Mouse (Mus musculus) frontal cortex, postnatal 36 days (tissue): ENCODE measurements around the gene Abcc4.

Experiments used
- DNase-seq, 2 experiments: peaks; one replicate each; pipeline ENCODE4 v3.0.0; 2022; ENCODE audit warnings: low spot score in 2 of 2

The Abcc4 gene

GRCm38 (mm10) chr14:118712889-118713288, 6.9 kb upstream of the Abcc4 start:
- DNase-seq: no peak

DNA sequence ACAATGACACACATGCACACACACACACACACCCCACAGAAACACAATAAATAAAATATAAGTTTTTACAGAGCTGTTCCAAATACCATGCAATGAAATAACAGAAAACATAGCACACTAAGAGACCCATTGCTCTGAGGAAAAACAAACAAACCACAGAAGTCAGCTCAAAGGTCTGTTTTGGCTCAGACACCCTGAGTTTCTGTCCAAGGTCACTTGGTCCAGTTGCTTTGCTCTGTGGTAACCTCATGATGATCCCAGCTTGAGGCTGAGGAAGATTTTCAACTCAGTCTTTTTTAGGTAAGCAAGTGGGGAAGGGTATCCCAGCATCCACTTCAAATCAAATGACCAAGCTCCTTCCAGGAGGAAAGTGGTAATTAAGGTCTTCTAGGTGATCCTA, 4.9 kb upstream of the Abcc4 start:
- no peak for DNase-seq

- peak; percentile 91 to 94 for DNase-seq
Measured at GRCm38 (mm10) chr14:118709736-118710135, 3.7 kb upstream of the Abcc4 start.

GRCm38 (mm10) chr14:118708126-118708525, 2.1 kb upstream of the Abcc4 start:
- DNase-seq: no peak

- DNase-seq: no peak
Measured at GRCm38 (mm10) chr14:118706962-118707361, 943 bp upstream of the Abcc4 start.

- DNase-seq: no peak
Measured at GRCm38 (mm10) chr14:118705465-118705807, 583 bp downstream of the Abcc4 start.

- DNase-seq: no peak
Measured at GRCm38 (mm10) chr14:118703363-118703762, 2.7 kb downstream of the Abcc4 start.

DNA sequence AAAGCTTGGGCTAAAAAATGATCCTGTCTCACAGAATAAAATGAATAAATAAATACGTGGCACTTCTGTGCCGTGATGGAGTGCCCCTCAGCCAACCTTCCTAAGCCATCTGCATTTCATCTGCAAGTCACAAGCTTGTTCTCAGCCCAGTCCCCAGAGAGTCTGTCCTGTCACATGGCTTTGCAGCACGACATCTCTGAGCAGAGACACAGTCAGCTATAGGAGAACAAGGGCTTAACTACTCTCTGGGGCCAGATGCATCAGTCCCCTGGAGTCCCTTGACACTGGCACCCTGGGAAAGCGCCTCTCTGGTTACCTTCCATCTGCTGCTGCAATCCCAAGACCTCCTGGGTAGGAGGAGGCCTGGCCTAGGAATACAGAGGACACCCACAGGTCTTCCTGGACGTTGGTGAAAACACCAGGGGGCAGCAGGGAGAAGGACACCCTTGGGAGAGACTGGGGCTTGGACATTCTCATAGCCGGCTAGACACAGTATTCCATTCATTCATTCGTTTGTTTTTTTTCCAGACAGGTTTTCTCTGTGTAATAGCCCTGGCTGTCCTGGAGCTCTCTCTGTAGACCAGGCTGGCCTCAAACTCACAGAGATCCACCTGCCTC, 3.9 kb downstream of the Abcc4 start:
- DNase-seq: no peak

- DNase-seq: no peak
Measured at GRCm38 (mm10) chr14:118700576-118700975, 5.4 kb downstream of the Abcc4 start.

GRCm38 (mm10) chr14:118699963-118700362, 6.1 kb downstream of the Abcc4 start:
- no peak for DNase-seq

- DNase-seq: no peak
Measured at GRCm38 (mm10) chr14:118699508-118699907, 6.5 kb downstream of the Abcc4 start.

- no peak for DNase-seq
Measured at GRCm38 (mm10) chr14:118696556-118697289, 9.3 kb downstream of the Abcc4 start.

- DNase-seq: no peak
Measured at GRCm38 (mm10) chr14:118695866-118696265, 10.2 kb downstream of the Abcc4 start.

DNA sequence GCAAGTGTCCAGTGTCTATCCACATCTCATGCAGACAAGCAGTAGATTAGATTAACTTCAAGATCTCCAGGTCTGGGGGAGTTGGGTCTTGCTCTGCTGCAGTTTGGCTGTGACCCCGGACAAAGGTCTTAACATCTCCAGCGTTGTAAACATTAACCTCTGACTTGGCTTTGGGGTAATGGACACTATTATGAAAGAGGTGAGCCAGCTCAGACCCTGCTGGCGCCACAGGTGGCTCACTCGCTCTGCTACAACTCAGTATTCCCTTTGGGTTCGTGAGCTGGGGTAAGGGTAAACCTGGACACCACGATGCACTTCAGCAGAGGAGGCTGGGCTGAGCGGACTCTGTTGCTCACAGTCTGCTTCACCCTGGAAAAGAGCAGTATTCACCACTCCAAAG, 11.7 kb downstream of the Abcc4 start:
- no peak for DNase-seq

DNA sequence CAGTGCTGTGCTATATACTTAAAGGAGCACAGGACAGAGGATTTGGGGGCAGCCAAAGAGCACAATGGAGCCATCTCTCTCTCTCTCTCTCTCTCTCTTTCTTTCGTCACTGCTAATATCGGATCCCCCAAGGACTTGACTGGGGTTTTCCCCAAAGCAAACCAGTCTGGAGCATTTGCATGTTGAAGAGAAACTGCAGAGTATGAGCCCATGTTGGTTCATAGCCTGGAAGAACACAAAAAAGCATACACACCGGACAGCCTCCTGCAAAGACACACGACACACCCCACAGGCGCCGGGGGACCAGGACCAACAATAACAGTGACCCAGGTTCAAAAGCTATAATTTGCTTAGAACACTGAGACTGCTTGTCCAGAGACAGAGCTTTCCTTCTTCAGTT, 14.1 kb downstream of the Abcc4 start:
- DNase-seq: no peak

GRCm38 (mm10) chr14:118691404-118691803, 14.6 kb downstream of the Abcc4 start:
- no peak for DNase-seq

DNA sequence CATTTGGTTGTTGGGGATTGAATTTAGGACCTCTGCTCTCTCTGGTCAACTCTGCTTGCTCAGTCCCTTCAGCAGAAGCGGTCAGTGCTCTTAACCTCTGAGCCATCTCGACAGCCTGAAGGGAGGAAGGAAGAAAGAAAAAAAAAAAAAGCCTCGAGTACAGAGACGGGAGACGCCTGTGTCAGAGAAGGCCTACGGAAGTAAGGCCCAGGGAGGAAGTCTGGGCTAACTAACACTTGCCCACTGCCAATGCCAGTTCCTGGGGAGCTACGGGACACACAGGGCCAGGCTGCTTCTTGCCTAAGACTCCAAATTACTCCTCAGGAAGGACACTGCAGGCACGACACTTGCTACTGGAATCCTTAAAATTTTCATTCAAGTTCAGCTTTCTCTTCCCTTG, 15.1 kb downstream of the Abcc4 start:
- no peak for DNase-seq

DNA sequence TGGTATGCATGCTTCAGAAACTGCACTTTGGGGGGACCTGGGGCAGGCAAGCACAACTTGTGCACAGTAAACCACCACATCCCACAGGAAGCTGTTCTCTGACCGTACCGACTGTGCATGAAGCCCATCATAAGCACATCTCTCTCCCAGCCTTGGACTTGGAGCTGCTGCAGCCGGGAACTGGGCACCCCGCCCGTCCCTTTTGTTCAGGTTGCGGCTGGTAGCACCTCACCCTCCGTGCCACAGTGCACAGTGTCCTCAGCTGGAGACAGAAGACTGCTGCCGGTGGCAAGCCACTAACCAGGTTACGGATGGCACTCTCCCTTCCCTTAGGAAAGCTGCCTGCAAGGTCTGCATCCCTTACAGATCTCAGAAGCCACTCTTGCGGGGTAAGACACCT, 15.7 kb downstream of the Abcc4 start:
- no peak for DNase-seq

- DNase-seq: no peak
Measured at GRCm38 (mm10) chr14:118688643-118689042, 17.4 kb downstream of the Abcc4 start.

GRCm38 (mm10) chr14:118686861-118687260, 19.2 kb downstream of the Abcc4 start:
- DNase-seq: no peak

DNA sequence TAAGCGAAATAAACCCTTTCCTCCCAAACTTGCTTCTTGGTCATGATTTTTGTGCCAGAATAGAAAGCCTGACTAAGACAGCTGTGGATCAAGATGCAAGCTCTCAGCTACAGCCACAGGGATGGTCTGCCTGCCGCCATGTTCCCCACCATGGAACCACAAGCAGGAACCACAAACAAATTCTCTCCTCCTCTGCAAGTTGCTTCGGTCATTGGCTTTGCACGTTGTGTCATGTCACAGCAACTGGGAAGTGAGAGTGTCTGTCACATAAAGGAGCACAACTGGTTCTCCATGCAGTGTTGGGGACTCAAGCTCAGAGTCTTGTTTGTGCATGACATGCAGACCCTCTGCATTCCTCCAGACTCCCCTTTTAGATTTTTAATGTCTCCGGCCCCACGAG, 20.4 kb downstream of the Abcc4 start:
- DNase-seq: no peak

- no peak for DNase-seq
Measured at GRCm38 (mm10) chr14:118682339-118683034, 23.5 kb downstream of the Abcc4 start.

GRCm38 (mm10) chr14:118681087-118681486, 24.9 kb downstream of the Abcc4 start:
- DNase-seq: no peak
